Mouse (Mus musculus) urinary bladder, postnatal 14 days (tissue): ENCODE data around the gene Col5a2.
"Not testable (repeated sequence)": the region's sequence is repeated elsewhere in the genome, so short reads cannot be mapped to it uniquely, and the experiment has no call there.

Experiments used
- DNase-seq: peaks from one replicate; pipeline ENCODE4 v3.0.0; 2021; ENCODE audit warnings: low spot score

Gene Col5a2

DNA sequence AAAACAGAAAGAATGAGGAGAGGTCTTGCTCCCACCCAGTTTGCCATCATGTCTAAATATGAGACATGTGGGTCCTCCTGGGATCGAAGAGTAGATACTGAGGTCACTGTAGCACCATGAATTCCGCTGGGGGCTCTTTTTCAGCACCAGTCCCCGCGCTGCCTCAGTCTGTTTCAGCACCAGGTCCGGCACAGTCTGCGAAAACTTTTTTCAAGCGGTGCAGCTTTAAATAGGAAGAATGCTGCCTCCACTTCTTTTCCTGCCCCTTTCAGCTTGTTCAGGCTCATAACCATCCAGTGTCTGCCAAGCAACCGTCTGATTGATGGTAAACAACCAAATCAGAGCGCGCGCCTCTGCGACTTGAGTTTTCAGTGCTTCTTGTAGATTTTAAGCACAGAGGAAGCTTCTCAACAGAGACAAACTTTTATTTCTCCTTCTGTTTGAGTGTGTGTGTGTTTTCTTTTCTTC, at the start of gene Col5a2:
Gene Col5a2 (minus strand): TSS at position 418 of the 468 bp plus-strand sequence.
- peak; percentile 61 for DNase-seq

DNA sequence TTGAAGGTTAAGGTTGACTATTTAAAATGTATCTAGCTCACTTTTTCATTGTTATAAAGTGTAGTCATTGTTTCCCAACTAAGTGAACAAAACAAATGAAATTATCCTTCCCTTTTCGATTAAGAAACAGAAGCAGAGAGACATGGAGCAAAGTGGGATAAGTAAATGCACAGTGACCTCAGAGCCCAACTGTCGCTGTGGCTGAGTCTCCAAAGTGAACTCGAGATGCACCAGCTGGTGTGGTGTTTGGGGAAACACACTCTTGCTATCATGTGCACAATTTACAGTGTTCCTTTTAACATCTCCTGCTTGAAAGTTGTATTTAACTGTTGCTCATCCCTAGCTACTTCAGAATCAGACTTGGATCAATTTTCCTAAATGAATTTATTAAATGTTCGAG, 47.4 kb upstream of the Col5a2 start:
- no peak for DNase-seq

DNA sequence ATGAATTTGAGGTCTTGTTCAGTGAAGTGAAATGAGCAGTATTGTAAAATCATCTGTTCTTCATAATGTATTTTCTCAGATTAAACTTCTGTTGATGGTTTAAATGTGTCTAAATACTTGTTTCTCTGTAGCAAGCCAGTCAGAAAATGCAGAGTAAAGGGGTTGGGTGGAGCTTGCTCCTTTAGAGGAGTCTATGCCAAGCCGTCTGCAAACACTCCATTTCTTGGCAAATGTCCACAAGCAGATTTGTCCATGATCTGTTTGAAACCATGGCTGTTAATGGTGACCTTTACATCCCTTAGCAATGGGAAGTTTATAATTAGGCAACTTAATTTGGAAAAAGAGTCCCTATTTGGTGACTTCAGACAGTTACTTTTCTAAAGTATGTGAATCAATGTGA, 38.8 kb upstream of the Col5a2 start:
- peak; percentile 41 for DNase-seq

DNA sequence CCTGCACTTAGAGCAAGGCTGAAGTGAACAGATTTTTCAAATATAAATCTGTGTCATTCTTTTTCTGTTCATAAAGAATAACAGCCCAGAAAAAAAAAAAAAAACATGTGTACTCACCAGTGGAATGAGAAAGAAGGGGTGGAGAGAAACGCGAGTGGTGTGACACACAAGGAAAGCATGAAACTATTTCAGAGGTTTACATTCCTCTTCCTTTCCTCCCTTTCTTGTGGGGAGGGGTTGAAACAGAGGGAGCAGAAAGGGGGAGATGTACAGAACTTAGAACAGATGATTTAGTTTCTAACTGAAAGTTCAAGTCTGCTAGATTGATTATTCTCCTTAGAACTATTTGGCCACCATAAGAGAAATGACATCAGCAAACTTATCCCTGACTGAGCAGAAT, 38.1 kb upstream of the Col5a2 start:
- DNase-seq: no peak

DNA sequence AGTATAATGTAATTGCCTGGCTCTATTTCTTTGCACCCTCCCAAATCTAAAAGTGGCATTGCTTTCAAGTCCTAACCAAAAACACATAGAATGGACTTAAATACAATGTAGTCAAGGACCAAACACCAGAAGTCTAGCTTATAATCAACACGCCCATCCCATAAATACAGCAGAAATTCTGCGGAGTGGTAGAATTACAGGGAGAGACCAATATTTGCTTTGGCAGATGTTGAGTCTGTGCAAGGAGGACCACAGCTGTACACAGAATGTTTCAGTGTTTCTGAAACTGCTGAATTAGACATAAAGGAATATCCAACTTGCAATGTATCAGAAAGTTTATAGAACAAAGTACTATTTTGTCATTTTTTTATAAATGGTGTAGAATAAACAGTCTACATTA, 28.4 kb upstream of the Col5a2 start:
- DNase-seq: no peak

DNA sequence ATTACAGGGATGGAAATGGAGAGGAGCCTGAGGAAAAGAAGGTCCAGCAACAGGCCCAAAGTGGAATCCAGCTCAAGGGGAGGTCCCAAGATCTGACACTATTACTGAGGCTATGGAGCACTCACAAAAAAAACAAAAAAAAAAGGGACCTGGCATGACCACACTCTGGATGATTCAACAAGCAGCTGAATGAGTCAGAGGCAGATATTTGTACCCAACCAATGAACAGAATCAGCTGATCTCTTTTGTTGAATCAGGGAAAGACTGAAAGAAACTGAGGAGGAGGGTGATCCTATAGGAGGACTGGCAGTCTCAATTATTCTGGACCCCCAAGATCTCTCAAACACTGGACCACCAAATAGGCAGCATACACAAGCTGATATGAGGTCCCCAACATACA, 24.4 kb upstream of the Col5a2 start:
- not testable (repeated sequence) for DNase-seq

DNA sequence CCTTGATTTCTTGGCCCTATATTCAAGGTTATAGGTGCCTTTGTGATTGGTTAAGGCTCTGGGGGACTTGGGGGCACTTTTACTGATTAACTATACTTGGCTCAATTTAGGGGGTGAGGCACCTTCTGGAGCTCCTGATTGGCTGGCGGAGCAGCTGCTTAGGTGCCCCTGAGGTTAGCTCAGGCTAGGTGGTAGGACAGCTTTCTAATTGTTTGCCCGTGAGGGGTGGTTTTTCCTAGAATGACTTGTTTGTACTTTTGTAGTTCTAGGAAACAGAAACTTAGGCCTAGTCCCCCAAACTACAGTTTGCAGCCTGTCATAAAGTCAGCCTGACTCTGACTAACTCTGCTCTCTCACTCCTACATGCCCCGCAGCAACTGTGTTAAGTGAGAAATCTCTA, 20.5 kb upstream of the Col5a2 start:
- no peak for DNase-seq

DNA sequence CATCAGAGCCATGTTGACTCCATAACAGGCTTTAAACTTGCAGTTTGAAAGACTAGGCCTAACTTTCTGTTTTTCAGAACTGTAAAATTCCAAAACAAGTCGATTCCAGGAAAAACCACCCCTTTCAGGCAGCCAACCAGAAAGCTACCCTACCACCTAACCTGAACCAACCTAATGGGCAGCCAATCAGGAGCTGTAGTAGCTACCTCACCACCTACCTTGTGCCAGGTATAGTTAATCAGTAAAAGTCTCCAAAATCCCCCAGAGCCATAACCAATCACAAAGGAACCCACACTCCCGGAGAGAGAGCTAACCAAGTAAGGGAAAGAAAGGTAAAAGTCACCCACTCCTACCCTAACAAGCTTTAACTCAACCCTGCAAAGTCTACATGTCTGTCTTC, 18.4 kb upstream of the Col5a2 start:
- no peak for DNase-seq

DNA sequence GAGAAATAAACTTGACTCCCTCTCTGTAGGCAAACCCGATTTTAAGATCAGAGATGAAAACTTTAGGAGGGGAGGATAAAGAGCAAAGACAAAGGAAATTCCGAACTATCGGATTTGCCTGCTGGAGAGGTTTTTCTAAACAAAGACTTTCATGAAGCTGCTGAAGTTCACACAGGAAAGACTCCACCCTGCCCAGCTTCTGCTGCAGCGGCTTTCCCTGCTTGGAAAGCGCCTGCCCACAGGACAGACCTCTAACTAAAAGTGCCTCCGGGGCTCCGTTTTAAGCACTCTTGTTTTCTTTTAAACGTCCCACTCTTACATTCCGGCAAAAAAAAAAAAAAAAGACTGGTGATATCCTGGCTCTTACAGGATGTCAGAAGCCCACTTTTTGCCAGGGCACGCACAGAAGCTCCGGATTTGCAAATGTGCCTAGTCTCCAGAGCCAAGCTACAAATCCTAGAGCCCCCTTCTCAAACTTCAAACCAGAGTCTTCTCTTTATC, 791 bp downstream of the Col5a2 start:
- DNase-seq: peak; percentile 4

DNA sequence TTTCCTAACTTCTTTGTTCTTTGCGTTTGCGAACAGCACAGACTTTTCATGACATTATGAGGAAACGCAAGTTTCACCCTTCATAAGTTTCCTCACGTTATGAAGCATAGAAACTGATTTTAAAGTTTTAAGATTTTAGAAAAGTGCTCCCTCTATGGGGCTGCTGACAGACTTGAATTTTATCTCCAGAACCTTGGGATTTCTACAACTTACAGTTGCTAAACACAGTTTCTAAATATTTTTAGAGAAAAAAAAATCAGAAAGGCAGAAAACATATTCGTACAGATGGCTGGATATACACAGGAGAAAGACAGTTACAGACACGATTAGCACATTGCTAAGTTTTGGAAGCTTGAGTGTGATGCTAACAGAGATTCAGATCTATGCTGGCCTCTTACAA, 1.6 kb downstream of the Col5a2 start:
- no peak for DNase-seq

DNA sequence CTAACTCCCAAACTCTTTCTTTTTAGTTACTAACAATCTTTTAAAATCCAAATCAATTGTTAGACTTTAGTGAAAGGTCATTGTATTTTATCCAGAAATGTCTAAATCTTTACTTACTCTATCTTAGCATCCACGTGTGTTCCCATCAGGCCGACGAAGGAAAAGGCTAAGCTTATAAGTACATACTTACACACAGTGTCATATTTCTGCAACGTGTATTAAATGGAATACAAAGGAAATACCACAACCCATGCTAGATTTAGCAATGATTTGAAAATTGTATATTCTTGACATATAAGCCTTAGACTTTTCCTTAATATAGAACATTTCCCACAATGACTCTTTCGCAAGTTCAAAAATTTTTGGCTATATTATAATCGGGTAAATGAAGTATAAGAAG, 2.6 kb downstream of the Col5a2 start:
- no peak for DNase-seq

DNA sequence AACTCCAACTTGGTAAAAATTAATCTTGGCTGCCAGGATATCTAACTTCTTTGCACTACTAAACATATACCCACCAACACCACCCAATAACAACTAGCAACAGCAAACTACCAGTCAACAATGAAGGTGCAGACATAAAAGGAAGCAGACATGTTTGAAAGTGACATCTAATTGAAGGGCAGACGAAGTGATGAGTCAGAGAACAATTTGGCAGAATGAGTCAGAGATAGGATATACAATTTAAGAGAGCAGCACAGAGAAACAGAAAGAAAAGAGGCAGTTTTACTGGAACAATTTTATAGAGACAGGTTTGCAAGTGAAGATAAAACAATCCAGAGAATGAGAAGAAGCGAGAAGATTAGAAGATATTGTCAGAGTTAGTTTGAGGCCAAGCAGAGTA, 8.1 kb downstream of the Col5a2 start:
- DNase-seq: no peak

DNA sequence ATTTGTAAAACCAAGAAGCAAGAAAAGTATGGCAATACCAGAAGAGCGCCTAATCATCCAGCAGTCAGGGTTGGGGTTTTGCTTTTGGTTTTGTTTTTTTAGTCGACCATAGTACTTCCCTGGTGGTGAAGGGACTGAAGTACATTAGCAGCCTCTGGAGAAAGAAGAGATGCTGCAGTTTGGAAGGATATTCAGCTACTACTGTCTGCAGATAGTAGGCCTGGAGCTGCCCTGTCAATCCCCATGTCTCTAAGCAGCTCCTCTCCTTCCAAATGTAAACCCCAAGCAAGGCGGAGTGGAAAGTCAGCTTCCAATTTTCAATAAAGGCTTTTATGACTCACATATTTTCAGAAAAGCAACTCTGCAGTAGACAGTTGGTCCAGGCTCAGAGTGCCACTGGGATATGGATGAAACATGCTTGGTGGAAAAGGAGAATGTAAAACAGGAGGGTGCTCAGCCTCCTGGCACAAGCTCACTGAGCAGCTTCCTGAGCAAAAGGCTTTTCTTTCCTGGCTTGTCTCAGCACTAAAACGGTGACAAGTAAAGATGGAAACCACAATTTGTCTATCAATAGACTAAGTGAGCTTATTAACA, 10.9 kb downstream of the Col5a2 start:
- DNase-seq: no peak

DNA sequence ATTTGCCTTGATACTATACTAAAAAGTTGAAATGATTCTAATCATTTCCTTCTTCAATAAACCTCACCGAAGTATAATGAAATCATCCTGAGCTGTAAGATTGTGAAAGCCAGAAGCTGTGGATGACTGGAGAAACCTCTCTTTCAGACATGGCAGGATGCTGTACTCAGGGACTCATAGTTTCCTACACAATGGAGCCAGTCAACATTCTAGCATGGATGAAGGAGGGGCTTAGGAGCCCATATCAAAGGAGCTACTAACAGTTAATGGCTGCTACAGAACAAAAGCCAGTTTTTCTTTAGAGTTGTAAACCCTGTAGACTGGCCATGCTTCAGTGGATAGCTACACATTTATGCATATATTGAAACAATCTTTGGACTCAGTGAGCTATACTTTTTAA, 12.6 kb downstream of the Col5a2 start:
- no peak for DNase-seq

DNA sequence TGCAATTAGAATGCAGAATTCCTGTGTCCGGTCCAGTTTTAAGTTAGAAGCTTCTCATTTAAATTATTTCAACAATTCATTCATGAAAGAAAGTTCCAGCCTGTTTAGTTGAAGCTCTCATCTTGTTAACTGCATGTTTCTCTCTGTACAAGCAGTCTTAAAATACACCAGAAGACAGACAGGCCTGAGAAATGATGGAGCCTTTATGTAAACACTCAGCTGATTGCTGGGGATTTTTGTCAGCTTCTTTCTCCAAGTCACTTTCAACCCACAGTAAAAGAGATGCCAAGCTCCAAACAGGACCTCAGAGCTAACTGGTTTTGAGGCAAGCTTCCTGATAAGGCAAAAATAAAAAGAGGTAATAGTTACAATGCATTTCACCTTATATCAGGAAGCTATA, 14.8 kb downstream of the Col5a2 start:
- DNase-seq: no peak

DNA sequence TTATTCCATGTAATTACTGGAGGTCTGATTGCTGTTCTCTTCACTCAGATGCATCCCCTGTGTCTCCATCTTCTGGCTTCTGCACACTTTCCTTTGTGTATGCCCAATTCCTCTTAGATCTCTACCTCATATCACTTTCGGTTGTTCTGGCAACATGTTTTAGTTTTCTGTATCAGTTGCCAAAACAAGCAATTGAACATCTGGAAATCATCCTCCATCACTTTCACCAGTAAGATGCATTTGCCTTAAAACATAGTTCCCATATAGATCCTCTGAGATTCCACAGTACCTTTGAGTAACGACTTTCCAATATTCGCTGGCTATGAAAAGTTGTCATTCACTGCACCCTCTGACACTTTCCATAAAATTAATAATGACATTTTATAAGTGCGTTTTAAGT, 20.1 kb downstream of the Col5a2 start:
- DNase-seq: no peak

DNA sequence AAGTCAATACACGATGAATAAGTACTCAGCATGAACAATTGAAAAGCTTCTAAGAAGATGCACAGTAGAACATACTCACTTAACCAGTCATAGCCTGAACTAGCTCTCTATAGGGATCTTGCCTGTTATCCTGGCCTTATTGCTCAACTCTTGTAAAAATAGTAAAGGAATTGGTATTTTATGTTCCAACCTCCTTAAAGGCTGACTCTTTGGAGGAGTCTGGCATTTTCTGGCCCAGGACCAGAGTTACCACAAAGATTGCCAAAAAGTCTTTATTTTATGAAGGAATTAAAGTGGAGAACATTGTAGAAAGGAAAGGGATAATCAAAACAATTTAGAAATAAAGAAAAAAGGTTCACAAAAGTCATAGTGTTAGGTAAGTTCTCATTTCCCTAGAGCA, 21.2 kb downstream of the Col5a2 start:
- DNase-seq: no peak

DNA sequence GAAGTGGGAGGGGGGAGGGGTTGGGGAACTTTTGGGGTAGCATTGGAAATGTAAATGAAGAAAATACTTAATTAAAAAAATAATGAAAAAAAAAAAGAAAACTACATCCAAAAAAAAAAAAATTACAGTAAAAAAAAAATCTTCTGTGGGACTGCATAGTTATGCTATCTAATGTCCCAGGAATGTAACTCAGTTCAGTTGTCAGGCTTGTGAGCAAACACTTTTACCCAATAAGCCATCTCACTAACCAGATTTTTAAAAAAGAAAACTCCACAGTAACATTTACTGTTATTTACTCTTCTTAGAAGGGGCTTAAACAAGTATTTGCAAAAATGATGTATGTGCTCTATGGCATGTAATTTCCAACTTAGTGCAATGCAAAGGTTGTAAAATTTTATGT, 24.0 kb downstream of the Col5a2 start:
- DNase-seq: no peak

DNA sequence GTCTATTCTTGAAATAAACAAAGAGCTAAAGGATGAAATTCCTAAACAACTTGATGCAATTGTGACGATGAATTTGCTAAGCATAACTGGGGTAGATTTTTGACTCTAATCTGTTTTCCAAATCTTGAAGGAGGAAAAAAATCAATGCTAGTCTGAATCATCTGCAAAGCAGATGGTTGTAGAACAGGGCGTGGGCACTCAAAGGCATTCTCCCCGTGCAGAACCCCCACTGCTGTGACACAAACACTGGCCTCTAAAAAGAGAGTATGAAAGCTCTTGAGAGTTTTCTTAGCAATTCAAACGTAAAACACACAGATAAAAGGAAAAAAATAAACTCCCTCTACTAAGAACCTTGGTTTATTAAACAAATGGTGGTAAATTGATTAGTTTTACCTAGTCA, 30.3 kb downstream of the Col5a2 start:
- DNase-seq: peak; percentile 3

DNA sequence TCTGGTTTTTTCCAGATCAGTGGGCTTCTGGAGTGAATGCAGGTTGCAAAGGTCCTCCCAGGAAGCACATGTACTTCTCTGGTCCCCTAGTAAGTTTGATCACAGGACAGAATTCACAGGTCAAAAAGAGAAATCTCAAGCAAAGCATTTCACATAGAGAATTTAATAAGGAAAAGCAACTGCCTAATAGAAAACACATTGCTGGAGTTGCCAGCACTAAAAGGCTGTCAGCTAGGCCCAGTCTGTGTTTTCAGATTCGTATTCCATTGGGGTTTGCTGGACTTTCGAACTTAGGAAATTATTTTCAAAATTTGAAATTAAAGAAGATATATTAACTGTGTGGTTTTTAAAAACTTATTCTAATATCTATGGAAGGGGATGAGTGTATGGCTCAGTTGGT, 42.3 kb downstream of the Col5a2 start:
- no peak for DNase-seq

DNA sequence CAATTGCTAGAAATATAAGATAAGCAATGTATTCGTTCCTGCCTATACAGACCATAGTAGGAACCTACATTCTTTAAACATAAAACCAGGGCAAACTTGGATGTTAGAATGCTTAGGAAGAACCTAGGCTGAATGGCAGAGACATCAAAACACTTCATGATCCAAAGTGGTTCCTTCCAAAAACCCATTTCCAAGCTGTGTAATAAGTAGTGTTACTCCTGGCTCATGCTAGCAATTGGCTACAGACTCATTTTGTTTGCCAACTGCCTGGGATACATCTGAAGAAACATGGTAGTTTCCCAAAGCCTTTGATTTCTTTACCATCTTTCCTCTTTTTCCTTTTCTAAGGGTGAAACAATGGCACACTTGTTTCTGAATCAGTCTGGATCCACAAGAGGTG, 47.3 kb downstream of the Col5a2 start:
- DNase-seq: no peak

DNA sequence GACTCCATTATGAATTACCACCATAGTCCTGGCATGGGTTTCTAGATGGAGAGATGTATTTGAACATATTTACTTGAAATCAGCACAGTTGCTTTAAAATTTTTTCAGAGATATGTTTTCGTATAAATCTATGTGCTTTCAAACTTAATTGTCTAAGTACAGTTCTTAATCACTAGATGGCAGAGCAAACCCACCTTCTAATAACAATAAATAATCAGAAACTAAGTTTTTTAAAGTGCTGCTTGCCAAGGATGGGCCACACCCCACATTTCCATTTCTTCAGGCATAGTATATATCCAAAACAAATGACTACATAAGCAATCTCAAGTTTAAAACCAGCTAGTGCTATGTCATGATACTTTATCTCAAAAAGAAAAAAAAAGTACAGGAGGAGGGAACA, 54.2 kb downstream of the Col5a2 start:
- no peak for DNase-seq

DNA sequence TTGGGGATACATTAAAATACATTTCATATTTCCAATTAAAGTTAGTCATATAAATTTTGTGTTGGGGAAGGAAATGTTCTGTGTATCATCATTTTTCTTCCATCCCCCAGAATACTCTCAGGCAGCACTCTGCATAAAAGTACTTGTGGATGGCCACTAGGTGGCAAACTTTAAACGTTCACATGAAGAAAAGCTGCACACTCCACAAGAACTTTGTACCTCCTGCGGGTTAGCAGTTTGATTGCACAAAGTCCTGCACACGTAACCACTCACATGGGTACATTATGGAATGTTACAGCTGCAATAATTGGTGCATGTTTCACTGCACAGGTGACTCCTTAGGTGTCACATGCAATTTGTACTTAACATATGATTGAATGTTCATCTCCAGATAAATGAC, 71.2 kb downstream of the Col5a2 start:
- DNase-seq: peak; percentile 13

DNA sequence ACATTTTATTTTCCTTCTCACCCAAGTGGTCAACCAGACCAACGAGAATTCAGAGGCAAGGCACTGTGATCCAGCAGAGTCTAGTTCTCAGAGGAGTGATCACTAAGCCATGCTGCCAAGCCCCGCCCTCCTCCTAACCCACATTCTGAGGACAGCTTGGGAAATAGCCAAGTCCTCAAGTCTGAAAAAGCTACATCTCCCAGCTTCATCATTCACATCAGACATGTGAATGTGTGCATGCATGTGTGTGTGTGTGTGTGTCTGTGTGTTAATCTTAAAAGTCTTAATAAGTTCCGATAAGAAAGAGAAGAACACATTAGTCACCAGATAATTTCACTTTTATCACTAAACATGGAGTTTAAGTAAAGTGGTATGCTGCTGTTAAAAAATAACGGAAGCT, 72.6 kb downstream of the Col5a2 start:
- peak; percentile 58 for DNase-seq

DNA sequence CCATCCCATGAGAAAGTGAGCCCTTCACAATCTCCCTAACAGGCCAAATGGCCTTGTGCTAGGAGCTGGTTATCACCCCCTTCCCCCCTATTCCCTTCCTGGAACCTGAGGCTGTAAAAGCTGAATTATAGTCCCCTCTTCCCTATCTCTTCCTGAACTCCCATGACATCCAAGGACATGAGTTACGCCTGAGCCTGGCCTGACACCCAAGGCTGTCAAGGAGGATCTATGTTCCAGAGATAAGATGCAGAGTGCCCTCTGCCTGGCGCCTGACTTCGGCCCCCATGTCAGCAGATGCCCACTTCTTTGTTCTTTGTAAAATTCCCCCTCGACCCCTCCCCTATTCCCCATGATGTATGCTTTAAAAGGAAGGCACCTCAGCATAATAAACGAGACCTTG, 73.9 kb downstream of the Col5a2 start:
- DNase-seq: not testable (repeated sequence)
